Mouse (Mus musculus) lung, embryonic 14.5 days (tissue): ENCODE data around the gene Ngef. TPM values are rescaled to one million over a fixed set of nuclear protein-coding genes. Genes with fewer than 3 reads are reported as not detected.

Experiments
- ATAC-seq: fragments of 200-750 bp; cut with Nextera tagmentation; 2 replicates; pipeline ENCODE4 v1.8.0; 2017; ENCODE audit warnings: mild to moderate bottlenecking, moderate TSS enrichment, moderate library complexity; ENCODE audit not compliant: insufficient read depth
- DNase-seq: peaks from one replicate; pipeline ENCODE4 v3.0.0-alpha.2; 2015
- H3K27ac ChIP-seq: fragments of 300-500 bp; sonication (generic); 2 replicates; pipeline ENCODE4 v1.5.1; 2014; ENCODE audit warnings: low read depth, mild to moderate bottlenecking, moderate library complexity
- H3K27me3 ChIP-seq: fragments of 300-500 bp; sonication (generic); 2 replicates; pipeline ENCODE4 v1.6.1; 2014; ENCODE audit warnings: low read length, control low read depth; ENCODE audit not compliant: insufficient read depth
- H3K36me3 ChIP-seq: fragments of 300-500 bp; sonication (generic); 2 replicates; pipeline ENCODE4 v1.6.1; 2014; ENCODE audit warnings: control low read depth; ENCODE audit not compliant: insufficient read depth
- H3K4me1 ChIP-seq: fragments of 300-500 bp; sonication (generic); 2 replicates; pipeline ENCODE4 v1.6.1; 2014; ENCODE audit warnings: antibody characterized with exemption, control low read depth; ENCODE audit not compliant: insufficient read depth
- H3K4me2 ChIP-seq: fragments of 300-500 bp; sonication (generic); 2 replicates; pipeline ENCODE4 v1.6.1; 2014; ENCODE audit warnings: mild to moderate bottlenecking
- H3K4me3 ChIP-seq: fragments of 300-500 bp; sonication (generic); 2 replicates; pipeline ENCODE4 v1.5.1; 2014; ENCODE audit warnings: low read depth, low read length
- H3K9ac ChIP-seq: fragments of 300-500 bp; sonication (generic); 2 replicates; pipeline ENCODE4 v1.6.1; 2014
- H3K9me3 ChIP-seq: fragments of 300-500 bp; sonication (generic); 2 replicates; pipeline ENCODE4 v1.6.1; 2016; ENCODE audit warnings: low read depth, low read length, control low read depth
- CTCF ChIP-seq: IDR thresholded peaks from 2 replicates; pipeline ENCODE4 v1.5.1; 2016; ENCODE audit warnings: antibody characterized with exemption, low read depth
- WGBS: fragments of 180-500 bp; shearing (Covaris S2); extraction: QIAGEN DNeasy Blood & Tissue Kit; methylation state at CpG from one replicate; pipeline ENCODE4 v1.1.7; 2014; 5-methylcytosine and 5-hydroxymethylcytosine counted together
- polyA plus RNA-seq: library from polyadenylated mRNA; unstranded; fragments of >200 nt; fragmentation: Nextera tagmentation; extraction: Ambion mirVana; gene quantifications from 2 replicates; pipeline ENCODE4 v1.2.1, GENCODE M21; 2014

Gene Ngef
- polyA plus RNA-seq, 1 experiment from 2014 or later, result 1.5 TPM

DNA sequence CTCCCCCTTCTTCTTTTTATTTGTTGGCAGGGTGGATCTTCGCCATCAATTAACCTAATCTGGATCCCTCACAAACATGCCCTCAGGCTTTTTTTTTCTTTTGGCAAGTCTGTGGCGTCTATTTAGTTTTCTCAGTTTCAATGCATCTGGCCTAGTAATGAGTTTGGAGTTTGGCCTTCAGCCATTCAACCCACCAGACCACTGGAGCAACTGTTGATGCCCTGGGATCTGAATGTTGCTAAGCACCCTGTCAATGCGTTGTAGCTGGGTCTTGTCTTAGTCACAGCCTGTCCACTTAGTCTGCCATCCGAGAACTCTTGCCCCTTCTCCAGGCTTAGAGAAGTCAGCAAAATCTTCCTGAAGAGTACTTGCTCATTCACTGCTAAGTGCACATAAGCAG lies 115.6 kb downstream of the Ngef start:
- H3K4me3 ChIP-seq, result no peak overlapping the region
- H3K27ac ChIP-seq, result no peak overlapping the region

DNA sequence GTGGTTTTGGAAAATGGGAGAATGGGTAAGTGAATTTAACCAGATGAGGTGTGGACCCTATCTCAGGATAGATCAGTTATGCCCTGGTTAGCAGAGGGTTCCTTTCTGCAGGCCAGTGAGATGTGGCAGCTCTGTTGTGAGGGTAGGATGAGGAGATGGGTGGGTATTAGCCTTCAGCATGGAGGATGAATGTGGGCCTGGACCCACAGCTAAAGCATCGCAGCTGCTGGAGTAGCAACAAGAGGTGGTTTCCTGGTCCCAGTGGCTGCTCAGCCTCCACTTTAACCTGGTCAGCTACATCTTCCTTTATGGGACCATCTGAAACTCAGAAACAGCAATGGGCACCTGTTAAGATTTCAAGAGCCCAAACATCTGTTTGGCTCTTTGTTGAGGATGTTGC lies 117.2 kb downstream of the Ngef start:
- Histone ChIP-seq H3K27ac (no peak overlapping the region), H3K4me1 (no peaks in the 10 kb centered on the region), H3K36me3 (no peaks in the 10 kb centered on the region), H3K4me3 (no peak overlapping the region), H3K4me2 (no peak overlapping the region), H3K9me3 (no peaks in the 10 kb centered on the region), H3K9ac (no peak overlapping the region), H3K27me3 (no peaks in the 10 kb centered on the region)
- no peak for TF ChIP-seq CTCF
- WGBS, result 92% methylated on average over 1 of the region's 1 CpGs
- no peak for DNase-seq
- ATAC-seq, result no peak

More for the DNA sequence above, 115.6 kb downstream of the Ngef start:
- 86% methylated on average over 4 of the region's 4 CpGs for WGBS
- DNase-seq, result no peak
- H3K36me3 ChIP-seq, result no peaks in the 10 kb centered on the region
- no peaks in the 10 kb centered on the region for H3K9me3 ChIP-seq
- H3K9ac ChIP-seq, result no peak overlapping the region
- no peak for TF ChIP-seq CTCF
- no peak overlapping the region for H3K4me2 ChIP-seq
- no peaks in the 10 kb centered on the region for H3K27me3 ChIP-seq
- no peaks in the 10 kb centered on the region for H3K4me1 ChIP-seq
- ATAC-seq, result no peak

DNA sequence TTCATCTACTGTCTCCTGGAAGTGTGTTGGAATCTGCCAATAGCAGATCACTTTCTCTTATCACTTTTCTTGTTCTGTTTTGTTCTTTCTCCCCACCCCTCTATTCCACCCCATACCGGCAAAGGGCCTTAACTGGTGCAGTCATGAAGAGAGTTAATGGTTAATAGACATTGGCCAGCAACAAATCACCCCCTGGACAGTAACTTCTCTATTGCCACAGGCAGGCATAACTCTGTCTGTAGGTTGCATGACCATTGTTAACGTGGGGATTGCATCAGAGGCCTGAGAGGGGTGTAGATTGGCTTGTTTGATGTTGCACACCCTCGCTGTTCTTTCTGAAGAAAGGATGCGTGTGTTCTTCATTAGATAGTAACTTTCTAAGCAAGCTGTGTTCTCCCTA lies 124.2 kb downstream of the Ngef start:
- no peak overlapping the region for H3K4me2 ChIP-seq
- H3K36me3 ChIP-seq, result peaks cover 51% of the 10 kb centered on the region
- H3K27ac ChIP-seq, result no peak overlapping the region
- no peak for ATAC-seq
- H3K4me3 ChIP-seq, result no peak overlapping the region
- H3K4me1 ChIP-seq, result no peaks in the 10 kb centered on the region
- no peaks in the 10 kb centered on the region for H3K9me3 ChIP-seq
- TF ChIP-seq CTCF, result no peak
- H3K9ac ChIP-seq, result no peak overlapping the region
- no peak for DNase-seq
- no peaks in the 10 kb centered on the region for H3K27me3 ChIP-seq
- 86% methylated on average over 4 of the region's 4 CpGs for WGBS

DNA sequence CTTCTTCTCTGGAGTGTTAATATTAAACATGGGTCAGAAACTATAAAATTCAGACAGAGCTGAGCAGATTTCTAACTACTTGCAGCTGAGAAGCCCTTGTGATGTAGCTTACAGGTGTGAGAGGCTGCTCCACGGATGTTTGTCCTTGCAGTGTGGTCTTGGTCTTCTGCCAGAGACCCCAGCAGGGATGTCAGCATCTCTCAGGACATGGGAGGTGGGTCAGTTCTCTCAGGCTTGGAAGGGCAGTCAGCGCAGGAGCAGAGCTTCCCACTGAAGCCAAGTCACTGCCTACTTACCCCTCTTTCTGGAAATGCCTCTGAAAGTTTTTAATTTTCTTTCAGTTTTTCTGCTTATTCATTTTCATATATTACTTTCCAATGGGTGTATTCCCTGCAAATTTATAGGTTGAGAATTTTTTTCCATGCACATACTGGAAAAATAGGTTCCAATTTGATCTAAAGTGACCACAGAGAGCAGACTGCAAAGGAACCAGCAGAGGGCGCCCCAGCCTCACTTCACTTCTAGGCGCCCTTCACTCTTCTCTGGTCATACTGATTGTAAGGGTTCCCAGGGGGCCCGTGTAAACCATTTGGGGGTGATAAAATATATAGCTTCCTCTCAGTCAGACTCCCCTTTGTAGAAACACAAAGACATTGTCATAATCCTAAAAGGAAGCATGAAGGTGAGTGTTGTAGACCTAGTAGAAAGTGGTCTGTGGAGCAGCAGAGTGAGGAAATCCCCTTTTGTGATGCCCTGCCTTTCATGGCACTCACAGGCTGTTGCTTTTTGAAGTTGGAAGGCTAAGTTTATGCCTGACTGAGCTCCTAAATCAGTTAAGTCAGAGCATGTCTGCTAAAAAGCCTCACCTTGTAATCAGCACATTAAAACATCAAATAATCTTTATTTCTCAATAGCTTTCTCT lies 126.2 kb downstream of the Ngef start:
- H3K4me2 ChIP-seq, result no peak overlapping the region
- H3K27ac ChIP-seq, result no peak overlapping the region
- no peaks in the 10 kb centered on the region for H3K27me3 ChIP-seq
- no peak for ATAC-seq
- H3K36me3 ChIP-seq, result peaks cover 69% of the 10 kb centered on the region
- no peak overlapping the region for H3K9ac ChIP-seq
- H3K9me3 ChIP-seq, result no peaks in the 10 kb centered on the region
- peak; percentile 81 for DNase-seq
- H3K4me3 ChIP-seq, result no peak overlapping the region
- no peaks in the 10 kb centered on the region for H3K4me1 ChIP-seq
- WGBS, result 33% methylated on average over 5 of the region's 5 CpGs
- TF ChIP-seq CTCF, result peak; percentile 80

DNA sequence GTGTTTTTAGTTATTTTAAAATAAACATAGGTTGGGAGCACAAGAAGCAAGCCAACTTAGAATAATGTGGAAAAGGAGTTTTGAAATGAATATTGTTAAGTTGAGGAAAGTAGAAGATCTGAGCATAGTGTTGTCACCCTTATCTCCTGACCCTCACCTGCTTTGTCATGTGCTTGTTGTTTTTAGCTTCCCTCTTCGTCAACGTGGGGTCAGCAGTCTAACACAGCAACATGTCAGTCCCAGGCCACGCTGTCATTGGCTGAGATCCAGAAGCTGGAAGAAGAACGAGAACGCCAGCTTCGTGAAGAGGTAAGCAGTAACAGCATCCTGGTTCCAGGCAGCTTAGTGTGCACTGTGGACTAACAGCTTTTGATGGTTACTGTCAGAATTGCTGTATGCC lies 137.1 kb downstream of the Ngef start:
- H3K4me3 ChIP-seq, result no peak overlapping the region
- DNase-seq, result no peak
- no peak overlapping the region for H3K9ac ChIP-seq
- H3K4me2 ChIP-seq, result no peak overlapping the region
- ATAC-seq, result no peak
- no peaks in the 10 kb centered on the region for H3K4me1 ChIP-seq
- no peak for TF ChIP-seq CTCF
- 54% methylated on average over 6 of the region's 6 CpGs for WGBS
- no peaks in the 10 kb centered on the region for H3K9me3 ChIP-seq
- H3K27me3 ChIP-seq, result no peaks in the 10 kb centered on the region
- H3K36me3 ChIP-seq, result peaks cover 77% of the 10 kb centered on the region
- no peak overlapping the region for H3K27ac ChIP-seq

DNA sequence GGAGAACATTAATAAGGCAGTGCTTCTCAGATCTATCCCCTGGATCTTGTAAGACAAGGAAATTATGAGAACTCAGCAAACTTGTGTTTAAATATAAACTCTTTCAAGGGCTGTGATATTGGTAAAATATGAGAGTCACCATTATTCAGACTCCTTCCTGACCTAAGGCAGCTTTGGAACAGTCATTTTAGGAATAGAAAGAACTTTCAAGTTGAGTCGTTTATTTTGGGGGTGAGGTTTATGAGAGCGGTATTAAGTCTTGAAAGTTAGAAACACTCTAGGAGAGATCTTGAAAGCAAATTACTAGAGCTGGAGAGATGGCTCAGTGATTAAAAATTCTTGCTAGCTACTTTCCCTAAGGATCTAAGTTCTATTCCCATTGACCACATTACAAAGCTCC lies 138.5 kb downstream of the Ngef start:
- Histone ChIP-seq H3K4me2 (no peak overlapping the region), H3K9me3 (no peaks in the 10 kb centered on the region), H3K9ac (no peak overlapping the region), H3K4me3 (no peak overlapping the region), H3K27ac (no peak overlapping the region), H3K4me1 (no peaks in the 10 kb centered on the region), H3K36me3 (peaks cover 77% of the 10 kb centered on the region), H3K27me3 (no peaks in the 10 kb centered on the region)
- TF ChIP-seq CTCF, result no peak
- ATAC-seq (no peak), DNase-seq (no peak)
- 88% methylated on average over 2 of the region's 2 CpGs for WGBS

Other genes starting within 250 kb of the Ngef start
- gene Gigyf2, start 246.9 kb downstream of the Ngef start, polyA plus RNA-seq, result 46.7 and 49.6 TPM in 2 replicates
- gene Kcnj13, start 179.1 kb downstream of the Ngef start, polyA plus RNA-seq, result 2.1 and 2.3 TPM in 2 replicates
- gene Snorc, start 103.6 kb downstream of the Ngef start, polyA plus RNA-seq, result not detected in 2 replicates
- gene Neu2, start 64.0 kb downstream of the Ngef start, polyA plus RNA-seq, result 0.91 and 1.7 TPM in 2 replicates
- 9.3 and 11.2 TPM in 2 replicates for gene Inpp5d, start 46.4 kb upstream of the Ngef start, polyA plus RNA-seq
- 27.0 and 31.5 TPM in 2 replicates for gene Atg16l1, start 182.0 kb upstream of the Ngef start, polyA plus RNA-seq
- gene Sag, start 229.8 kb upstream of the Ngef start, polyA plus RNA-seq, result 1.9 and 2.0 TPM in 2 replicates